Mouse (Mus musculus): ENCODE data around the gene Pzp. TPM values are rescaled to one million over a fixed set of nuclear protein-coding genes. Genes with fewer than 3 reads are reported as not detected.

Pzp gene
- polyA plus RNA-seq, 1 experiment from 2014 or later: not detected

DNA sequence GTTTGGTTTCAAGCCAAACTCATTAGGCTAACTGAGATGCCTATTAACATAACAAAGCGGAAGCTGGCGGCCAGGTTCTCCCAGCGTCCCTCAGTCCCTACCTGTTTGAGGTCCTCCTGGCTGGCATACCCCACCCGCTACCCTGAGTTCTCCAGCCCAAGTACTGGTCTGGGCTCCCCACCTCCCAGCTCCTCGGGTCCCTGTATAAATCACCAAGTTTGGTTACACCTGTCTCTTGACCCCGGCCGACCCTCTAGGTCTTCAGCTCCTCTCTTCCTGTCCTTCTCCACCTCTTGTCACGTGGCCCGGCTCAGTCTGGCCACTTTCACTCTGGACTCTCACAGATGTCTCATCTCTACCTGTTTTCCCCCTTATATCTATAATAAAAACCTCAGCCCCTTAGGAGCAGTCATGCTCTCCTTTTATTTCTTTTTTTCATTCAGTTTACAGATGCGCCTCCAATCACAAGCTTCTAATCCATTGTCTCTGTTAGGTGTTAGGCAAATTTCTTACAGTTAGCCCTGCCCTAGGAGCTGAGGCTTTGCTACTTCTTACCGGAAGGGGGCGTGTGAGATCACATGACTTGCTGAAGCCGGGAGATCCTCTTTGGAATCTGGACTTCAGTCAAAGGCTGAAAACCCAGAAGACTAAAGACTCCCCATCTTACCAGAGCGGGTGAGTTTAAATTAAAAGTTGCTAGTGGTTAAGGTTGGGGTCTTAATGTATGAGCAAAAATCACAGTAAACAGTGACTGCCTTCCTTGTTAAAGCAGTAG lies 80.6 kb downstream of the Pzp start:
- no peaks in the 10 kb centered on the region for H3K9me3 ChIP-seq
- H3K36me3 ChIP-seq: no peaks in the 10 kb centered on the region
- H3K4me3 ChIP-seq: no peak overlapping the region
- H3K27me3 ChIP-seq: no peaks in the 10 kb centered on the region
- ATAC-seq (replicated peaks): peak; percentile 79
- no peak overlapping the region for H3K27ac ChIP-seq (replicated peaks)
- no peak overlapping the region for H3K9ac ChIP-seq (replicated peaks)
- 12% methylated on average over 14 of the region's 14 CpGs for WGBS
- H3K4me2 ChIP-seq (replicated peaks): peak overlapping the region; percentile 24; the same call in 1 of the 2 replicates
- H3K4me1 ChIP-seq: peaks cover 6% of the 10 kb centered on the region; the same call in 1 of the 2 replicates

DNA sequence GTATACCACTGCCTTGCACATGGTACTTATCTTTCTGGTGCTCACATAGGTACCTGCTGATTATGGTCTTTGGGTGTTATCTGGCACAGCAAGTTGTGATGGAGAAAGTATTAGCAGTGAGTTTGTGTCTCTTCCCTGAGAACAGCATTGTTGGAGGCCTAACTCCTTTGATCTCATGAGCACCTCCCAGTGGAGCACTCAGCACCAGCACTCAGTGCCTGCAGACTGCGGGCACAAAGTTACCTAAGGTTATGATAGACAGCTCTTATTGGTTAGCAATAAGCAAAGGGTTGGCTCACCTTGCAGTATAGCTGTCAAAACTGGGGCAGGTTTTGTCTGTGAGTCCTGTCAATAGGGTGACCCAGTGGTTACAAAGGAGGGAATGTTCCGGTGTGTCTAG lies 86.3 kb downstream of the Pzp start:
- H3K4me3 ChIP-seq: no peak overlapping the region
- 92% methylated on average over 2 of the region's 2 CpGs for WGBS
- H3K9ac ChIP-seq (replicated peaks): no peak overlapping the region
- no peaks in the 10 kb centered on the region for H3K27me3 ChIP-seq
- H3K9me3 ChIP-seq: no peaks in the 10 kb centered on the region
- peaks cover 8% of the 10 kb centered on the region for H3K36me3 ChIP-seq
- H3K4me1 ChIP-seq: peaks cover 17% of the 10 kb centered on the region
- H3K4me2 ChIP-seq (replicated peaks): no peak overlapping the region
- no peak for ATAC-seq (replicated peaks)
- no peak overlapping the region for H3K27ac ChIP-seq (replicated peaks)

DNA sequence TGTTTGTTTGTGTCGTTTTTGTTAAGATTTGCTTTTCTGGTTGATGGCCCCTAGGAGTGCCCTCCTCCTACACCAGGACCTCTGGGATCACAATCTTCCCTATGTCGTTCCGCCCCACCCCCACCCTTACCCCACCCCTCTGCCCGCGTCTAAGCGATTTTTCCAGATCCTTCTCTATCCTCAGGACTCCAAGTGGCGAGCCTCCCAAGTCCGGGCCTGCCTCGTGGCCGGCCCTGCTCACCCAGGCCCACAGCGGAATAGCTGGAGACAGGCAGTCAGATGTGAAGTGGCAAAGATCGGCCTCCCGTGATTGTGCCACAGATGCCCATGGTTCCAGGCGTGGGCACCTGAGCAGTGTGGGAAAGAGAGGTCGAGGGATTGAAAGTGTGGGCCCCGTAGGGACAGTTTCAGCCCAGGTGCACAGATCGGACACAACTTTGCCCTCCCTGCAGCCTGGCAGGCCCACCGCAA lies 87.6 kb downstream of the Pzp start:
- no peaks in the 10 kb centered on the region for H3K9me3 ChIP-seq
- peak overlapping the region; percentile 20; the same call in 1 of the 2 replicates for H3K27ac ChIP-seq (replicated peaks)
- H3K27me3 ChIP-seq: no peaks in the 10 kb centered on the region
- H3K4me3 ChIP-seq: peak overlapping the region; percentile 98
- peak overlapping the region; percentile 46 for H3K4me2 ChIP-seq (replicated peaks)
- peaks cover 17% of the 10 kb centered on the region for H3K4me1 ChIP-seq
- peak; percentile 57 for ATAC-seq (replicated peaks)
- H3K9ac ChIP-seq (replicated peaks): peak overlapping the region; percentile 39; the same call in 1 of the 2 replicates
- H3K36me3 ChIP-seq: peaks cover 21% of the 10 kb centered on the region
- 30% methylated on average over 18 of the region's 18 CpGs for WGBS

DNA sequence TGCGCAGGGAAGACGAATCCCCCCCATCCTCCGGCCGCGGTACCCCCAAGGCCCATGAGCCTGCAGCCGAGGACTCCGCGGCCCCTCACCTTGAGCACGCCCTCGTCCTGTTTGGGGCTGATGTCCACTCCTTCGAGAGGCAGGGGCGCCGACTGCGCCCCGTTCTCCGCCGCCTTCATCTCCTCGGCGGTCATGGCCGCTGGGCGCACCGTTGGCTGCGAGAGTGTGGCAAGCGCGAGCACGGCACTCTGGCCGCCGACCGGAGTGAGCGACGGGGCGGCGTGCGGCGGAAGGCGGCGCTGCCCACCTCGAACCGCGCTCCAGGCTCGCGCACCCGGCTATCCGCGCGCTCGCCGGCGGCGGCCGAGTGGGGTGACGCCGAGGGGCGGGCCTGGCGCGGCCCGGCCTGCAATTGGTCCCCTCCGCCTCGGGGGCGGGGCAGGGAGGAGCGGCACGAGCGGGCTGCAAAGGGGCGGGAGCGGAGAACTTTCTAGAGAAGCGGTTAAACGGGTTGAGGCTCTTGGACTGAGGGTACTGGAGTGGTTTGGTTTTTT lies 88.1 kb downstream of the Pzp start, which contains the start of gene Fkbp4:
Gene Fkbp4, minus strand, starts transcription at position 361 of the 554 bp plus-strand sequence.
- Histone ChIP-seq H3K27me3 (no peaks in the 10 kb centered on the region), H3K4me3 (peak within 1 kb of the TSS; percentile 98), H3K9me3 (no peaks in the 10 kb centered on the region), H3K27ac (replicated peaks) (peak within 1 kb of the TSS; percentile 94), H3K36me3 (peaks cover 26% of the 10 kb centered on the region), H3K9ac (replicated peaks) (peak within 1 kb of the TSS; percentile 98), H3K4me2 (replicated peaks) (peak within 1 kb of the TSS; percentile 46), H3K4me1 (peaks cover 17% of the 10 kb centered on the region)
- under 1% methylated on average over 67 of the region's 67 CpGs for WGBS
- ATAC-seq (replicated peaks): peak; percentile 94

DNA sequence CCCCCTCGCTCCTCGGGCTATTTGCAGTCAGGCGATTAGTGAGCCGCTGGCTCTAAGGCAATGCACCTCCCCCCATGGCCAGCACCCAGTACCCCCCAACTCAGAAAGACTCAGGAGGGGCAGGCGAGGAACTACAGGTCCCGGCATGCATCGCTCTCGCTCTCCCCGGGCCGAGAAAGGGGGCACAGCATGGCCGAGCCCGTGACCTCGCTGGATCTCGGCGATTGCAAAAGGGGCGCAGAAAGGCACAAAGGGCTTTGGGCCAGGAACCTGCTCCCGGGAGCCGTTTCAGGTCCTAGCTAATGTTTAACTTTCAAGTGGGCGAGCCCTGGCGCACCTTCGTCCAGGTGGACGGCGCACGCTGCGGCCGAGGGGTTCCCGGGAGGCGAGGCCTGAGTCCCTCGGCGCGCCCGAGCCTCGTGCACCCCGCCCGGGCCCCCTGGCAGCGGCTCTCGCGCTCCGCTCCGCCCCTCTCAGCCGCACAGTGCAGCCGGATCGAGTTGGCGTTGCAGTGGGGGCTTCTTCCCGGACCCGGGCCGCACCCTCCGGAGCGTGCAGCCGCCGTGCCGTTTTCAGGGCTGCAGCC lies 88.7 kb downstream of the Pzp start:
- Histone ChIP-seq H3K4me3 (peak overlapping the region; percentile 98), H3K36me3 (peaks cover 32% of the 10 kb centered on the region), H3K9ac (replicated peaks) (peak overlapping the region; percentile 98), H3K27me3 (no peaks in the 10 kb centered on the region), H3K9me3 (no peaks in the 10 kb centered on the region), H3K4me1 (peaks cover 17% of the 10 kb centered on the region), H3K27ac (replicated peaks) (peak overlapping the region; percentile 94), H3K4me2 (replicated peaks) (peak overlapping the region; percentile 46)
- peak; percentile 74 for ATAC-seq (replicated peaks)
- WGBS: under 1% methylated on average over 52 of the region's 52 CpGs

DNA sequence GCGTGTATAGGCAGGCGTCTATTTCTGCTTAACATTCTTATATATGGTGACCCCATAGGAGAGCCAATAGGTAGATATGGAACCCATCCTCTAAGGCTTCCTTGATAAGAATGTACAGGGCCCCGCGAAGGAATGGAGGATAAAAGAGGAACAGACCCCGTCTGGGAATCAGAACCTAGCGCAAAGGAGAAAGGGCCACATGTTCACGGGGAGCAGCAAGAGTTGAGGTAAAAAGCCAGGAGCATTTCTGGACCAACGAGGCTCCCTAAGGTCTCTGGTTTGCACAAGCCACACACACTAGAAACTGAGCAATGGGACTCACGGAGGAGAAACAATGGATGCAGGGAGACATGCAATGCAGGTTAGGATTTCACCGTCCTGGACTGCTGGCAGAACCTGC lies 89.2 kb downstream of the Pzp start:
- Histone ChIP-seq H3K9me3 (no peaks in the 10 kb centered on the region), H3K27me3 (no peaks in the 10 kb centered on the region), H3K4me1 (peaks cover 17% of the 10 kb centered on the region), H3K9ac (replicated peaks) (peak overlapping the region; percentile 98), H3K4me2 (replicated peaks) (peak overlapping the region; percentile 46), H3K36me3 (peaks cover 37% of the 10 kb centered on the region), H3K27ac (replicated peaks) (peak overlapping the region; percentile 94), H3K4me3 (peak overlapping the region; percentile 98)
- ATAC-seq (replicated peaks): 0 out of 2 replicates have a peak, but pooled peaks have one; percentile 1
- WGBS: 3% methylated on average over 10 of the region's 10 CpGs

DNA sequence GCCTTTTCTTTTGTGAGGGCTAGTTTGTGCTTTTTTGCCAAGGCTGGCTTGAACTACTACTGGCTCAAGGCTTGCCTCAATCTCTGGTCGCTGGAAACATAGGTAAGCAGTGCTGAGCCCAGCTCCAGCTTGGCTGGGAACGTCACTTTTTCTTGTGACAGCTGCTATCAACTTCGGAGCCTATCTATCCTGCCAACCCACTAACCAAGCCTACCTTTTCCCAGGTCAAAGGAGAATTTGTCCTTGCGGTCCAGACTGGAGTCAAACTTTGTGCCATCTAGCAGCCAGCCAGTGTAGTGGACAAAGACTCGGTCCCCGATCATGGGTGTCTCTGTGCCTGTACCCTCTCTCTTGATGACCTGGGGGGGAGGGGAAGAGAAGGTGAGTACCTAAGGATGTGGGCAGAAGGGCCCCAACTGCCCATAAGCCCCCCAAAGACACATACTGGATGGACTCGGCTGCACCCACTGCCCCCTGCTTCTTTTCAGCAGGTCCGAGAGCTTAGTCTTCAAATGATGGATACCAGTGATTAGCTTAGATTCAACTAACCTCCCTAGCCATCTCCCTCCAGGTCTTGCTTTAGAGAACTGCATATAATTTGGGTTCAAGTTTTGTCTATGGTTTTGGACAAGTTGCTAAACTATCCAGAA lies 90.0 kb downstream of the Pzp start:
- Histone ChIP-seq H3K36me3 (peaks cover 45% of the 10 kb centered on the region), H3K9me3 (no peaks in the 10 kb centered on the region), H3K4me3 (peak overlapping the region; percentile 98), H3K27ac (replicated peaks) (no peak overlapping the region), H3K9ac (replicated peaks) (peak overlapping the region; percentile 98), H3K27me3 (no peaks in the 10 kb centered on the region), H3K4me2 (replicated peaks) (peak overlapping the region; percentile 46), H3K4me1 (peaks cover 17% of the 10 kb centered on the region)
- WGBS: 83% methylated on average over 8 of the region's 8 CpGs
- no peak for ATAC-seq (replicated peaks)

DNA sequence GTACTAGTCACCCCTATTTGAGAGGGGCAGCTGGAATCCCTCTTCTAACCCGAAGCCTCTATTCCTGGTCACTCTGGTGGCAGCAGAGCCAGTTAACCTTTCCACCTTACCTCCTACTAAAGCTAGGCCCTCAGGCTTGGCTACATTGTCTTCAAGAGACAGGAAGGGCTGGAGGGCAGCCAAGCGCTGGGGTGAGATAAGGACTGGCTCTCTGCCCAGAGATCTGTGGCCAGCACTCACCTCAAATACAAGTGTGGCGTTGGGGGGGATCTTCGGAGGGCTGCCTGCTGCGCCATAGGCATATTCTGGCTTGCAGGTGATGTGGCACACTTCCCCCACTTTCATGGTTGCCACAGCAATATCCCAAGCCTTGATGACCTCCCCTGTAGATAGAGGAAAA lies 91.0 kb downstream of the Pzp start:
- Histone ChIP-seq H3K36me3 (peaks cover 53% of the 10 kb centered on the region), H3K9me3 (no peaks in the 10 kb centered on the region), H3K4me2 (replicated peaks) (no peak overlapping the region), H3K27ac (replicated peaks) (no peak overlapping the region), H3K27me3 (no peaks in the 10 kb centered on the region), H3K9ac (replicated peaks) (no peak overlapping the region), H3K4me3 (no peak overlapping the region), H3K4me1 (peaks cover 17% of the 10 kb centered on the region)
- ATAC-seq (replicated peaks): no peak
- 77% methylated on average over 5 of the region's 5 CpGs for WGBS

Other genes with a start within 250 kb of the Pzp start
- 0.38 and 0.51 TPM in 2 replicates for gene Tead4, start 225.9 kb downstream of the Pzp start, polyA plus RNA-seq (2015; fragmentation: Nextera tagmentation; extraction: Ambion mirVana)
- 15.1 and 15.4 TPM in 2 replicates for gene Tulp3, start 170.9 kb downstream of the Pzp start, polyA plus RNA-seq (2015; fragmentation: Nextera tagmentation; extraction: Ambion mirVana)
- gene Rhno1, start 163.8 kb downstream of the Pzp start, polyA plus RNA-seq (2015; fragmentation: Nextera tagmentation; extraction: Ambion mirVana): 135 and 140 TPM in 2 replicates
- gene Foxm1, start 163.8 kb downstream of the Pzp start, polyA plus RNA-seq (2015; fragmentation: Nextera tagmentation; extraction: Ambion mirVana): 21.0 and 25.2 TPM in 2 replicates
- 0.43 and 0.51 TPM in 2 replicates for gene Tex52, start 151.3 kb downstream of the Pzp start, polyA plus RNA-seq (2015; fragmentation: Nextera tagmentation; extraction: Ambion mirVana)
- gene Gm44596, start 151.2 kb downstream of the Pzp start, polyA plus RNA-seq (2015; fragmentation: Nextera tagmentation; extraction: Ambion mirVana): not detected in 2 replicates
- 5.0 and 5.7 TPM in 2 replicates for gene Nrip2, start 127.4 kb downstream of the Pzp start, polyA plus RNA-seq (2015; fragmentation: Nextera tagmentation; extraction: Ambion mirVana)
- gene Itfg2, start 101.8 kb downstream of the Pzp start, polyA plus RNA-seq (2015; fragmentation: Nextera tagmentation; extraction: Ambion mirVana): 35.5 and 40.5 TPM in 2 replicates
- gene Fkbp4, start 88.0 kb downstream of the Pzp start, polyA plus RNA-seq (2015; fragmentation: Nextera tagmentation; extraction: Ambion mirVana): 431 and 436 TPM in 2 replicates
- gene A2ml1, start 54.9 kb upstream of the Pzp start, polyA plus RNA-seq (2015; fragmentation: Nextera tagmentation; extraction: Ambion mirVana): 3.6 and 4.8 TPM in 2 replicates
- not detected in 2 replicates for gene Klrb1a, start 96.8 kb upstream of the Pzp start, polyA plus RNA-seq (2015; fragmentation: Nextera tagmentation; extraction: Ambion mirVana)
- not detected in 2 replicates for gene Clec2h, start 135.7 kb upstream of the Pzp start, polyA plus RNA-seq (2015; fragmentation: Nextera tagmentation; extraction: Ambion mirVana)
- gene Klrb1, start 196.3 kb upstream of the Pzp start, polyA plus RNA-seq (2015; fragmentation: Nextera tagmentation; extraction: Ambion mirVana): 0.26 TPM in 1 of 2 replicates, not detected in the other

Measured in forebrain, embryonic 15.5 days (tissue).